9 mouse cellular contexts compared by ENCODE assay signal in genomic region chr8:119436933-119437332, GRCm38 (mm10). TPM values are rescaled to one million over a fixed set of nuclear protein-coding genes. Genes with fewer than 3 reads are reported as not detected.
DNase-seq lines count a peak whose midpoint lies in the region; ATAC-seq and TF ChIP-seq lines count a peak whose summit lies in the region.
"Had no signal": no experiment of that assay in that cellular context is flagged by ENCODE, and none has a peak within 500 bp of the region (broad histone marks: within the 10 kb centered on the region; RNA-seq: fewer than 3 reads in every experiment).

No protein-coding gene starts in this region.

- no peaks in the 10 kb centered on the region for H3K36me3 ChIP-seq in midbrain, embryonic 10.5 days
- H3K36me3 ChIP-seq in midbrain, embryonic 16.5 days (ENCODE audit: control insufficient read depth, insufficient read depth, low read length) = no peaks in the 10 kb centered on the region
- H3K36me3 ChIP-seq in kidney, embryonic 14.5 days (ENCODE audit: control insufficient read depth, insufficient read depth, low read length) = no peaks in the 10 kb centered on the region
- no peaks in the 10 kb centered on the region for H3K36me3 ChIP-seq in midbrain, postnatal 0 days (ENCODE audit: insufficient read depth, low read length)
- H3K36me3 ChIP-seq: midbrain, embryonic 12.5 days had no signal

- 34% methylated on average over 9 of the region's 9 CpGs for WGBS in midbrain, embryonic 10.5 days
- WGBS in midbrain, embryonic 16.5 days = 19% methylated on average over 9 of the region's 9 CpGs
- WGBS in kidney, embryonic 14.5 days = 15% methylated on average over 9 of the region's 9 CpGs
- 12% methylated on average over 9 of the region's 9 CpGs for WGBS in midbrain, postnatal 0 days

- H3K9ac ChIP-seq in midbrain, embryonic 16.5 days (ENCODE audit: low read depth, low read length) = no peak overlapping the region
- peak overlapping the region; percentile 13; the same call in 1 of the 2 replicates for H3K9ac ChIP-seq in kidney, embryonic 14.5 days (ENCODE audit: low read depth, low read length)
- no peak overlapping the region for H3K9ac ChIP-seq in midbrain, postnatal 0 days (replicated peaks; ENCODE audit: low read length, poor library complexity, severe bottlenecking)
- H3K9ac ChIP-seq: midbrain, embryonic 12.5 days had no signal

- H3K9me3 ChIP-seq in midbrain, embryonic 10.5 days (replicated peaks) = no peaks in the 10 kb centered on the region
- H3K9me3 ChIP-seq in midbrain, embryonic 16.5 days (replicated peaks; ENCODE audit: control insufficient read depth, low read length, poor library complexity, severe bottlenecking) = no peaks in the 10 kb centered on the region
- no peaks in the 10 kb centered on the region for H3K9me3 ChIP-seq in kidney, embryonic 14.5 days (ENCODE audit: control insufficient read depth, low read length)
- no peaks in the 10 kb centered on the region for H3K9me3 ChIP-seq in midbrain, postnatal 0 days (ENCODE audit: low read length)
- H3K9me3 ChIP-seq: midbrain, embryonic 12.5 days had no signal

- ATAC-seq in midbrain, embryonic 16.5 days = no peak
- ATAC-seq in kidney, embryonic 14.5 days (ENCODE audit: low FRiP score, low TSS enrichment) = 0 out of 2 replicates have a peak, but pooled peaks have one; percentile 20
- no peak for ATAC-seq in midbrain, postnatal 0 days (ENCODE audit: low FRiP score)

- peaks cover 44% of the 10 kb centered on the region for H3K4me1 ChIP-seq in midbrain, embryonic 10.5 days
- no peaks in the 10 kb centered on the region; the same call in 1 of the 2 replicates for H3K4me1 ChIP-seq in midbrain, embryonic 16.5 days (ENCODE audit: control insufficient read depth, insufficient read depth, low read length)
- H3K4me1 ChIP-seq in kidney, embryonic 14.5 days (ENCODE audit: control insufficient read depth, insufficient read depth, low read length) = peaks cover 26% of the 10 kb centered on the region
- H3K4me1 ChIP-seq in midbrain, postnatal 0 days (ENCODE audit: insufficient read depth, low read length) = 0 out of 2 replicates have a peak, but pooled peaks cover 3% of the 10 kb centered on the region

- no peak overlapping the region for H3K4me2 ChIP-seq in midbrain, embryonic 16.5 days (ENCODE audit: low read length)
- H3K4me2 ChIP-seq in kidney, embryonic 14.5 days (replicated peaks; ENCODE audit: low read depth, low read length) = no peak overlapping the region; the same call in 1 of the 2 replicates
- no peak overlapping the region for H3K4me2 ChIP-seq in midbrain, postnatal 0 days (ENCODE audit: low read depth, low read length, poor library complexity, severe bottlenecking)
- H3K4me2 ChIP-seq: midbrain, embryonic 12.5 days had no signal

- TF ChIP-seq CTCF in midbrain, postnatal 0 days (IDR thresholded peaks at IDR 0.05) = no peak

- 0 out of 2 replicates have a peak overlapping the region, but pooled peaks have one; percentile 4 for H3K27ac ChIP-seq in midbrain, embryonic 10.5 days (replicated peaks)
- H3K27ac ChIP-seq in midbrain, embryonic 16.5 days (ENCODE audit: low read length) = no peak overlapping the region
- no peak overlapping the region for H3K27ac ChIP-seq in kidney, embryonic 14.5 days (ENCODE audit: low read depth, low read length)
- no peak overlapping the region for H3K27ac ChIP-seq in midbrain, postnatal 0 days (ENCODE audit: low read depth, low read length)
- H3K27ac ChIP-seq: midbrain, embryonic 12.5 days had no signal

- no peak overlapping the region for H3K4me3 ChIP-seq in midbrain, embryonic 10.5 days
- no peak overlapping the region for H3K4me3 ChIP-seq in midbrain, embryonic 16.5 days (ENCODE audit: low read depth, low read length)
- peak overlapping the region; percentile 3; the same call in 1 of the 2 replicates for H3K4me3 ChIP-seq in kidney, embryonic 14.5 days (ENCODE audit: low read length)
- no peak overlapping the region for H3K4me3 ChIP-seq in midbrain, postnatal 0 days (ENCODE audit: low read depth, low read length)
- H3K4me3 ChIP-seq: midbrain, embryonic 12.5 days had no signal

- H3K27me3 ChIP-seq in midbrain, embryonic 10.5 days (ENCODE audit: low read depth, poor library complexity, severe bottlenecking) = peaks cover 20% of the 10 kb centered on the region; the same call in 1 of the 2 replicates
- no peaks in the 10 kb centered on the region for H3K27me3 ChIP-seq in midbrain, embryonic 16.5 days (ENCODE audit: control insufficient read depth, insufficient read depth, low read depth, low read length)
- no peaks in the 10 kb centered on the region; the same call in 1 of the 2 replicates for H3K27me3 ChIP-seq in kidney, embryonic 14.5 days (ENCODE audit: control insufficient read depth, insufficient read depth, low read length)
- H3K27me3 ChIP-seq in midbrain, postnatal 0 days (ENCODE audit: insufficient read depth, low read length) = no peaks in the 10 kb centered on the region

- no peak for DNase-seq in midbrain, embryonic 10.5 days (ENCODE audit: low spot score)
- DNase-seq in heart, adult 11 months = peak; percentile 100
- peak; percentile 83 for DNase-seq in lung, postnatal 14 days
- peak; percentile 92 to 93 for DNase-seq in urinary bladder, adult 18-20 months (ENCODE audit: low spot score in 2 of 2)
- DNase-seq in frontal cortex, postnatal 10 days (ENCODE audit: low spot score in 2 of 2) = no peak
- no peak for DNase-seq in midbrain, postnatal 0 days (ENCODE audit: low spot score)

RNA-seq across cellular contexts. Expression of gene Osgin1, which starts 3.0 kb away (rescaled TPM):
- polyA plus RNA-seq in midbrain, embryonic 10.5 days (2016; fragmentation: Nextera tagmentation; extraction: Ambion mirVana) = 0.21 and 0.23 TPM in 2 replicates
- polyA plus RNA-seq in midbrain, embryonic 16.5 days (2015; fragmentation: Nextera tagmentation; extraction: Ambion mirVana) = 0.45 TPM in 2 replicates
- polyA plus RNA-seq in kidney, embryonic 14.5 days (2014; fragmentation: Nextera tagmentation; extraction: Ambion mirVana) = 0.71 and 1.2 TPM in 2 replicates
- 0.38 TPM in 1 of 2 replicates, not detected in the other for total RNA-seq in midbrain, postnatal 0 days (2014; rRNA removed)
- 0.15 and 0.32 TPM in 2 replicates for polyA plus RNA-seq in midbrain, postnatal 0 days (2015; fragmentation: Nextera tagmentation; extraction: Ambion mirVana)

RNA-seq across cellular contexts. Expression of gene Necab2, which starts 9.6 kb away (rescaled TPM):
- 16.3 and 17.0 TPM in 2 replicates for polyA plus RNA-seq in midbrain, embryonic 10.5 days (2016; fragmentation: Nextera tagmentation; extraction: Ambion mirVana)
- 65.7 and 85.9 TPM in 2 replicates for polyA plus RNA-seq in midbrain, embryonic 16.5 days (2015; fragmentation: Nextera tagmentation; extraction: Ambion mirVana)
- 4.6 and 5.0 TPM in 2 replicates for polyA plus RNA-seq in kidney, embryonic 14.5 days (2014; fragmentation: Nextera tagmentation; extraction: Ambion mirVana)
- total RNA-seq in midbrain, postnatal 0 days (2014; rRNA removed) = 106 and 119 TPM in 2 replicates
- polyA plus RNA-seq in midbrain, postnatal 0 days (2015; fragmentation: Nextera tagmentation; extraction: Ambion mirVana) = 76.6 and 84.6 TPM in 2 replicates

RNA-seq across cellular contexts. Expression of gene Mlycd, which starts 42.3 kb away (rescaled TPM):
- 10.9 and 11.4 TPM in 2 replicates for polyA plus RNA-seq in midbrain, embryonic 10.5 days (2016; fragmentation: Nextera tagmentation; extraction: Ambion mirVana)
- 13.9 and 15.0 TPM in 2 replicates for polyA plus RNA-seq in midbrain, embryonic 16.5 days (2015; fragmentation: Nextera tagmentation; extraction: Ambion mirVana)
- polyA plus RNA-seq in kidney, embryonic 14.5 days (2014; fragmentation: Nextera tagmentation; extraction: Ambion mirVana) = 10.8 and 12.1 TPM in 2 replicates
- total RNA-seq in midbrain, postnatal 0 days (2014; rRNA removed) = 27.0 and 32.1 TPM in 2 replicates
- 19.0 and 20.6 TPM in 2 replicates for polyA plus RNA-seq in midbrain, postnatal 0 days (2015; fragmentation: Nextera tagmentation; extraction: Ambion mirVana)

Comparison
In these comparisons a context has a peak if more than half of its experiments do, and no peak if none do; other contexts are left out.
1. DNase-seq: peak in heart, adult 11 months (single experiment), lung, postnatal 14 days (single experiment) and urinary bladder, adult 18-20 months (2 of 2); none in midbrain, embryonic 10.5 days (single experiment), frontal cortex, postnatal 10 days (0 of 2) and midbrain, postnatal 0 days (single experiment).